15 mouse cellular contexts compared by ENCODE assay signal in the genomic region with DNA sequence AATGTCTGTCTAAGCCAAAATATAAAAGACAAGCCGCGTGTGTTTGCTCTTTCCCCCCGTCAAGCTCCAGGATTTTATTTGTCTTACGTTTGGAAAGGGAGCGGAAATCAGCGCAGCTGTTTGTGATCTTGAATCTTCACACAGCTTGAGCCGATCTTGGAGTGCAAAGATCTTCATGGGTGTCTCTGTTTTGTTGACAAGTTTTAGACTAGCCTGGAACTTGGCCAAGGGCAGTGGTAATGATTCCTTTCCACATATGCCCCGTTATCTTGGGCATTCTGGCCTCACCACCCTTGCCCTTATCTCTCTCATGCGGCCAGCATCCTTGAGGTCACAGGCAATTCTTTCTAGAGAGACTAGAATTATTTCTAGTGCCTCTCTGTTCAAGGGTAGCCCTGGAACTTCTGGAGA.
A peak's percentile ranks its signal among the peaks of the same experiment; 100 is the strongest.
DNase-seq lines count a peak whose midpoint lies in the region; ATAC-seq and TF ChIP-seq lines count a peak whose summit lies in the region.
"Had no signal": no experiment of that assay in that cellular context is flagged by ENCODE, and none has a peak within 500 bp of the region (broad histone marks: within the 10 kb centered on the region; RNA-seq: fewer than 3 reads in every experiment).

No protein-coding gene starts in this region.

- TF ChIP-seq CTCF in intestine, postnatal 0 days (IDR thresholded peaks at IDR 0.05; ENCODE audit: low read depth), result no peak

- H3K9me3 ChIP-seq in heart, embryonic 11.5 days (replicated peaks; ENCODE audit: control insufficient read depth, low read length), result no peaks in the 10 kb centered on the region
- H3K9me3 ChIP-seq in lung, embryonic 15.5 days, result no peaks in the 10 kb centered on the region
- H3K9me3 ChIP-seq in intestine, postnatal 0 days (ENCODE audit: control insufficient read depth), result no peaks in the 10 kb centered on the region
- H3K9me3 ChIP-seq: embryonic facial prominence, embryonic 12.5 days; forebrain, embryonic 15.5 days had no signal

- ATAC-seq in heart, embryonic 11.5 days (replicated peaks; ENCODE audit: insufficient number of reproducible peaks, low FRiP score, low TSS enrichment), result no peak
- ATAC-seq in lung, embryonic 15.5 days (ENCODE audit: borderline replicate concordance, extremely low read depth, low FRiP score, low TSS enrichment), result peak; percentile 44; the same call in 1 of the 2 replicates
- no peak for ATAC-seq in intestine, postnatal 0 days
- no peak for ATAC-seq in CD4-positive, CD25-positive, alpha-beta regulatory T cell, adult 4 months
- ATAC-seq: forebrain, embryonic 15.5 days had no signal

- no peaks in the 10 kb centered on the region for H3K27me3 ChIP-seq in heart, embryonic 11.5 days (ENCODE audit: control insufficient read depth, insufficient read depth, low read length)
- no peaks in the 10 kb centered on the region for H3K27me3 ChIP-seq in lung, embryonic 15.5 days
- H3K27me3 ChIP-seq in intestine, postnatal 0 days (replicated peaks; ENCODE audit: control insufficient read depth, insufficient read depth, low read length), result no peaks in the 10 kb centered on the region
- H3K27me3 ChIP-seq: embryonic facial prominence, embryonic 12.5 days; forebrain, embryonic 15.5 days had no signal

- WGBS in heart, embryonic 11.5 days (ENCODE audit: insufficient replicate concordance), result 48% methylated on average over 9 of the region's 9 CpGs
- 19% methylated on average over 9 of the region's 9 CpGs for WGBS in lung, embryonic 15.5 days
- WGBS in intestine, postnatal 0 days, result 52% methylated on average over 9 of the region's 9 CpGs

- no peak overlapping the region for H3K9ac ChIP-seq in heart, embryonic 11.5 days (ENCODE audit: low read depth, low read length)
- H3K9ac ChIP-seq in lung, embryonic 15.5 days, result no peak overlapping the region
- no peak overlapping the region for H3K9ac ChIP-seq in intestine, postnatal 0 days (ENCODE audit: low read depth, low read length)
- H3K9ac ChIP-seq: embryonic facial prominence, embryonic 12.5 days; forebrain, embryonic 15.5 days; hindbrain, embryonic 14.5 days had no signal

- H3K4me2 ChIP-seq in heart, embryonic 11.5 days, result no peak overlapping the region
- H3K4me2 ChIP-seq in lung, embryonic 15.5 days, result 0 out of 2 replicates have a peak overlapping the region, but pooled peaks have one; percentile 3
- no peak overlapping the region for H3K4me2 ChIP-seq in intestine, postnatal 0 days (replicated peaks; ENCODE audit: low read depth)
- H3K4me2 ChIP-seq: embryonic facial prominence, embryonic 12.5 days; forebrain, embryonic 15.5 days; hindbrain, embryonic 14.5 days had no signal

- H3K4me3 ChIP-seq in heart, embryonic 11.5 days (ENCODE audit: low read depth, low read length), result no peak overlapping the region
- no peak overlapping the region for H3K4me3 ChIP-seq in lung, embryonic 15.5 days
- no peak overlapping the region for H3K4me3 ChIP-seq in intestine, postnatal 0 days (ENCODE audit: low read depth, low read length)
- H3K4me3 ChIP-seq: embryonic facial prominence, embryonic 12.5 days; forebrain, embryonic 15.5 days had no signal

- H3K4me1 ChIP-seq in heart, embryonic 11.5 days (ENCODE audit: control insufficient read depth, insufficient read depth, low read length), result peaks cover 13% of the 10 kb centered on the region
- H3K4me1 ChIP-seq in lung, embryonic 15.5 days, result peaks cover 25% of the 10 kb centered on the region
- no peaks in the 10 kb centered on the region for H3K4me1 ChIP-seq in intestine, postnatal 0 days (replicated peaks; ENCODE audit: control insufficient read depth, insufficient read depth, low read length)
- H3K4me1 ChIP-seq: forebrain, embryonic 15.5 days had no signal

- H3K36me3 ChIP-seq in heart, embryonic 11.5 days (ENCODE audit: control insufficient read depth, insufficient read depth, low read length), result no peaks in the 10 kb centered on the region
- no peaks in the 10 kb centered on the region for H3K36me3 ChIP-seq in lung, embryonic 15.5 days
- H3K36me3 ChIP-seq in intestine, postnatal 0 days (ENCODE audit: control insufficient read depth, insufficient read depth), result no peaks in the 10 kb centered on the region
- H3K36me3 ChIP-seq: embryonic facial prominence, embryonic 12.5 days; forebrain, embryonic 15.5 days; G1E had no signal

- DNase-seq in heart, adult 11 months, result no peak
- no peak for DNase-seq in lung, postnatal 25 days (ENCODE audit: low spot score)
- peak; percentile 57 for DNase-seq in ovary, postnatal 36 days (ENCODE audit: low spot score)
- DNase-seq in cerebellum, postnatal 25 days, result no peak
- DNase-seq: cerebellum, adult 9-10 months; gastrocnemius, postnatal 14 days; thymus, postnatal 25 days had no signal

- H3K27ac ChIP-seq in heart, embryonic 11.5 days (ENCODE audit: low read depth, low read length), result peak overlapping the region; percentile 37
- peak overlapping the region; percentile 42; the same call in 1 of the 2 replicates for H3K27ac ChIP-seq in lung, embryonic 15.5 days
- 0 out of 2 replicates have a peak overlapping the region, but pooled peaks have one; percentile 11 for H3K27ac ChIP-seq in intestine, postnatal 0 days (ENCODE audit: low read depth, low read length)
- H3K27ac ChIP-seq: embryonic facial prominence, embryonic 12.5 days; forebrain, embryonic 15.5 days; hindbrain, embryonic 14.5 days had no signal
